Mouse (Mus musculus): ENCODE data around the gene Bmp3.

The Bmp3 gene

GRCm38 (mm10) chr5:98902339-98902738, 48.1 kb downstream of the Bmp3 start:
- DNase-seq (ENCODE audit: low spot score), result peak; percentile 49

- DNase-seq (ENCODE audit: low spot score), result no peak
These were observed 64.5 kb downstream of the Bmp3 start for GRCm38 (mm10) chr5:98918716-98919115.

GRCm38 (mm10) chr5:98921608-98922007, 67.4 kb downstream of the Bmp3 start:
- DNase-seq (ENCODE audit: low spot score), result no peak

DNA sequence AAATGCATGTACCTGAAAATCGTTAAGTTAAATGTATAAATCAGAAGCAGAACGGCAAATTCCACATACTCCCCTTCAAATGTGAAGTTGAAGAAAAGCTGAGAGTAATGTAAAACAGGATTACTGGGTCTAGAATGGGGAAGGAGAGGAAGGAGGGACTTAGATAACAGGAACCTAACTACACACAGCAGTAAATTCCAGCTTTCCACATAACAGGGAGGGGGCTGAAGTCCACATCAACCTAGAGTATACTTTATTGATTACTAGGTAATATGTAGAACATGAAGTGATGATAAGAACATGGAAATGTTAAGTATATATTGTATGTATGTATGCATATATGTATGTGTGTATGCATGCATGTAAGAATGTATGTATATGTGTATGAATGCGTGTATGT, 68.7 kb downstream of the Bmp3 start:
- DNase-seq (ENCODE audit: low spot score), result no peak
